Mouse (Mus musculus) kidney, postnatal 0 days (tissue): ENCODE data around the gene Klhl21. TPM values are rescaled to one million over a fixed set of nuclear protein-coding genes. Genes with fewer than 3 reads are reported as not detected.
A peak's percentile ranks its signal among the peaks of the same experiment; 100 is the strongest.

Experiments used
- ATAC-seq: fragments of 200-750 bp; cut with Nextera tagmentation; replicated peaks from 2 replicates; pipeline ENCODE4 v1.8.0; 2017; ENCODE audit warnings: low read depth, moderate number of reproducible peaks, moderate TSS enrichment, moderate library complexity; ENCODE audit not compliant: low FRiP score
- DNase-seq: peaks from one replicate; pipeline ENCODE4 v3.0.0-alpha.2; 2016; ENCODE audit warnings: low spot score
- H3K27ac ChIP-seq: fragments of 300-500 bp; sonication (generic); 2 replicates; pipeline ENCODE4 v1.5.1; 2014; ENCODE audit warnings: mild to moderate bottlenecking
- H3K27me3 ChIP-seq: fragments of 300-500 bp; sonication (generic); 2 replicates; pipeline ENCODE4 v1.6.1; 2014; ENCODE audit warnings: low read length, mixed read lengths; ENCODE audit not compliant: insufficient read depth
- H3K36me3 ChIP-seq: fragments of 300-500 bp; sonication (generic); 2 replicates; pipeline ENCODE4 v1.6.1; 2014; ENCODE audit warnings: low read length, mixed read lengths; ENCODE audit not compliant: insufficient read depth
- H3K4me1 ChIP-seq: fragments of 300-500 bp; sonication (generic); replicated peaks from 2 replicates; pipeline ENCODE4 v1.6.1; 2014; ENCODE audit warnings: antibody characterized with exemption, low read length, mixed read lengths; ENCODE audit not compliant: insufficient read depth
- H3K4me2 ChIP-seq: fragments of 300-500 bp; sonication (generic); 2 replicates; pipeline ENCODE4 v1.6.1; 2014; ENCODE audit warnings: mild to moderate bottlenecking, low read length, moderate library complexity, mixed read lengths
- H3K4me3 ChIP-seq: fragments of 300-500 bp; sonication (generic); replicated peaks from 2 replicates; pipeline ENCODE4 v1.5.1; 2014; ENCODE audit warnings: low read depth, low read length
- H3K9ac ChIP-seq: fragments of 300-500 bp; sonication (generic); 2 replicates; pipeline ENCODE4 v1.6.1; 2014; ENCODE audit warnings: low read depth, low read length
- H3K9me3 ChIP-seq: fragments of 300-500 bp; sonication (generic); replicated peaks from 2 replicates; pipeline ENCODE4 v1.6.1; 2016; ENCODE audit warnings: low read length, inconsistent platforms, mixed read lengths
- CTCF ChIP-seq: IDR thresholded peaks from 2 replicates; pipeline ENCODE4 v1.5.1; 2016; ENCODE audit warnings: antibody characterized with exemption, low read depth, mild to moderate bottlenecking, moderate library complexity
- WGBS: fragments of 180-500 bp; shearing (Covaris S2); extraction: QIAGEN DNeasy Blood & Tissue Kit; methylation state at CpG from one replicate; pipeline ENCODE4 v1.1.7; 2014; 5-methylcytosine and 5-hydroxymethylcytosine counted together
- polyA plus RNA-seq: library from polyadenylated mRNA; unstranded; fragments of >200 nt; fragmentation: Nextera tagmentation; extraction: Ambion mirVana; gene quantifications from 2 replicates; pipeline ENCODE4 v1.2.1, GENCODE M21; 2015

Klhl21 gene
- polyA plus RNA-seq, 1 experiment from 2014 or later: 10.7 TPM

DNA sequence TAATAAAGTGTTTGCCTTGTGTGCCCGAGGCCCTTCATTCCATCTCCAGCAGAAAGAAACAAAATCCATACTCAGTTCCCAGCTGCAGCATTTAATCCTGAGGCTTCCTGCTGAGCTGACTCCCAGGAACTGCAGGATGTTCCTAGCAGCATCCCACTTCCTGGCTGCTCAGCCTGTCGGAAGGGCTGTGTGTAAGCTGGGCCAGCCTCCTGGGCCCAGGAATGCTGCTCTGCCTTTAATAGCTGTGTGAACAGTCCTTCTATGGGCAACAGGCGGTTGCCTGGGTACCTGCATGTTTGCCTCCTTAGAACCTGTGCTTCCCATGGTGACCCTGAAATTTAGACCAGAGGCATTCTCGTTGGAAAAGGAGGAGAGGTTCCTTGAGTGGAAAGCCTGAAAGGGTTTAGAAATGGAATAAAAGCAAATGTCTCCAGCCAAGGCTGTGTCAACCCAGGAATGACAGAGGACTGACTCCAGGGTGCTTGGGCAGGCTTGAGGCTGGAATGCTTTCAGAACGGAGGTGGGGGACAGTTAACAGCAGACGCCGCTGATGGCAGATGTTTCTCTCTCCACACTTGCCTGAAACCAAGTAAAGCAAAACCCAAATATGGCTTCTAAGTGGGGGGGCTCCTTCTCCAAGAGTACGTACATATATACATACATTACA lies 989 bp upstream of the Klhl21 start:
- ATAC-seq (no peak; the same call in 1 of the 2 replicates), DNase-seq (peak; percentile 68)
- no peaks in the 10 kb centered on the region for H3K9me3 ChIP-seq
- 0 out of 2 replicates have a peak, but pooled peaks cover 3% of the 10 kb centered on the region for H3K36me3 ChIP-seq
- TF ChIP-seq CTCF: no peak
- peak overlapping the region; percentile 67 for H3K4me3 ChIP-seq
- 7% methylated on average over 8 of the region's 8 CpGs for WGBS
- peak overlapping the region; percentile 93 for H3K27ac ChIP-seq
- H3K4me2 ChIP-seq: peak overlapping the region; percentile 100
- H3K9ac ChIP-seq: peak overlapping the region; percentile 32; the same call in 1 of the 2 replicates
- H3K27me3 ChIP-seq: no peaks in the 10 kb centered on the region
- peaks cover 29% of the 10 kb centered on the region for H3K4me1 ChIP-seq

GRCm38 (mm10) chr4:152008148-152008500 lies 479 bp upstream of the Klhl21 start:
- DNase-seq (peak; percentile 52), ATAC-seq (no peak)
- H3K4me2 ChIP-seq: peak overlapping the region; percentile 100
- no peak for TF ChIP-seq CTCF
- peak overlapping the region; percentile 67 for H3K4me3 ChIP-seq
- peak overlapping the region; percentile 64 for H3K9ac ChIP-seq
- H3K27ac ChIP-seq: peak overlapping the region; percentile 93
- H3K9me3 ChIP-seq: no peaks in the 10 kb centered on the region
- peaks cover 29% of the 10 kb centered on the region for H3K4me1 ChIP-seq
- H3K36me3 ChIP-seq: peaks cover 3% of the 10 kb centered on the region; the same call in 1 of the 2 replicates
- under 1% methylated on average over 14 of the region's 14 CpGs for WGBS
- no peaks in the 10 kb centered on the region for H3K27me3 ChIP-seq

GRCm38 (mm10) chr4:152009076-152010051 lies 761 bp downstream of the Klhl21 start:
- H3K9me3 ChIP-seq: no peaks in the 10 kb centered on the region
- under 1% methylated on average over 100 of the region's 115 CpGs for WGBS
- no peaks in the 10 kb centered on the region for H3K27me3 ChIP-seq
- peak overlapping the region; percentile 93 for H3K27ac ChIP-seq
- DNase-seq (peak; percentile 66), ATAC-seq (peak; percentile 37)
- peak overlapping the region; percentile 67 for H3K4me3 ChIP-seq
- H3K9ac ChIP-seq: peak overlapping the region; percentile 64
- peak overlapping the region; percentile 100 for H3K4me2 ChIP-seq
- no peak for TF ChIP-seq CTCF
- H3K36me3 ChIP-seq: peaks cover 15% of the 10 kb centered on the region; the same call in 1 of the 2 replicates
- H3K4me1 ChIP-seq: peaks cover 29% of the 10 kb centered on the region

- Histone ChIP-seq H3K9ac (peak overlapping the region; percentile 64), H3K4me2 (peak overlapping the region; percentile 100), H3K4me1 (peaks cover 29% of the 10 kb centered on the region), H3K4me3 (peak overlapping the region; percentile 67), H3K36me3 (peaks cover 22% of the 10 kb centered on the region; the same call in 1 of the 2 replicates), H3K9me3 (no peaks in the 10 kb centered on the region), H3K27ac (peak overlapping the region; percentile 93), H3K27me3 (no peaks in the 10 kb centered on the region)
- 0 out of 2 replicates have a peak, but pooled peaks have one; percentile 8 for ATAC-seq
- 2% methylated on average over 10 of the region's 10 CpGs for WGBS
- DNase-seq: peak; percentile 64
- TF ChIP-seq CTCF: no peak
Observed at GRCm38 (mm10) chr4:152010091-152010706, 1.6 kb downstream of the Klhl21 start.

DNA sequence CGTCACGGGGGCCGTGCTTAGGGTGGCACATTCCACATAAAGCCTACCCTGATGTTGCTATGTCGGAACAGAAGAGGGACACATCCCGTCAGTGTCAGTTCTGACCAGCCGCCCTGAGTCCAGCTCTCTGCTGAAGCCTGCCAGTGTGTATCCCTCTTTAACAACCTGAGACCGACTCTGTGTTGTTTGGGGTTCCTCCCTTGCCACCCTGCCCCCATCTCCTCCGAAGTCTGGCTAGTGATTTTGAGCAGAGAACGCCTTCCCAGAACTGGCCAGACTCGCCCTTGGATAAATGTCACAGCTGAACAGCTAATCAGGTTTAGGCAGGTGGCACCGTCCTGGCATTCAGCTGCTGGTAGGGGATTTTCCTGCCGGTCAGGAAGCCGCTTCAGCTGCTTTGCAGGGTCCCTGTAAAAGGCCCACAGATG lies 2.1 kb downstream of the Klhl21 start:
- H3K27me3 ChIP-seq: no peaks in the 10 kb centered on the region
- ATAC-seq (no peak), DNase-seq (no peak)
- TF ChIP-seq CTCF: no peak
- peaks cover 27% of the 10 kb centered on the region for H3K36me3 ChIP-seq
- WGBS: 12% methylated on average over 13 of the region's 13 CpGs
- peaks cover 29% of the 10 kb centered on the region for H3K4me1 ChIP-seq
- no peaks in the 10 kb centered on the region for H3K9me3 ChIP-seq
- peak overlapping the region; percentile 67 for H3K4me3 ChIP-seq
- H3K9ac ChIP-seq: peak overlapping the region; percentile 64; the same call in 1 of the 2 replicates
- peak overlapping the region; percentile 93; the same call in 1 of the 2 replicates for H3K27ac ChIP-seq
- peak overlapping the region; percentile 100 for H3K4me2 ChIP-seq
